Mouse (Mus musculus) mouse embryonic stem cell (cell line): ENCODE results near the gene Gm4922.

Source experiments
- in situ Hi-C, 2 experiments: fragments of 300-500 bp; cut with MboI; formaldehyde crosslinking; loops; 1 replicate in 1 of 2; 3 replicates in 1 of 2; pipeline ENCODE4 v1.14.3; 2019 to 2020; ENCODE audit warnings: low sequenced_read_pairs in 2 of 2, low pct_unique_long_range_greater_than_20kb in 1 of 2, mixed read lengths in 1 of 2; ENCODE audit not compliant: unreplicated experiment in 1 of 2

Gene Gm4922

GRCm38 (mm10) chr10:18741024-18741423, 45.6 kb downstream of the Gm4922 start:
- in situ Hi-C loops, result no loop called here
